Mouse (Mus musculus) 3T3-L1 (cell line): Measurements from ENCODE around the gene Kif5a.

ENCODE experiments used
- DNase-seq: peaks from one replicate; pipeline ENCODE4 v3.0.0-alpha.2; 2015; ENCODE audit warnings: low read depth, low spot score

Kif5a gene

GRCm38 (mm10) chr10:127289573-127290191 lies 26.5 kb upstream of the Kif5a start:
- peak; percentile 87 for DNase-seq

- DNase-seq: peak; percentile 87
These were observed 25.8 kb upstream of the Kif5a start, which contains the start of gene Mbd6 for GRCm38 (mm10) chr10:127288800-127289572. Gene Mbd6, minus strand, starts transcription at chr10:127289018.

- peak; percentile 59 for DNase-seq
These were observed 25.2 kb upstream of the Kif5a start for GRCm38 (mm10) chr10:127288328-127288799.

- DNase-seq: no peak
These were observed 24.8 kb upstream of the Kif5a start for GRCm38 (mm10) chr10:127287936-127288293.

- peak; percentile 19 for DNase-seq
These were observed 24.3 kb upstream of the Kif5a start for GRCm38 (mm10) chr10:127287271-127287935.

GRCm38 (mm10) chr10:127286730-127287129 lies 23.6 kb upstream of the Kif5a start:
- DNase-seq: no peak

- no peak for DNase-seq
These were observed 23.0 kb upstream of the Kif5a start for GRCm38 (mm10) chr10:127286194-127286593.

- DNase-seq: no peak
These were observed 22.5 kb upstream of the Kif5a start for GRCm38 (mm10) chr10:127285644-127286043.

- DNase-seq: no peak
These were observed 21.8 kb upstream of the Kif5a start for GRCm38 (mm10) chr10:127284724-127285500.

GRCm38 (mm10) chr10:127284105-127284622 lies 21.0 kb upstream of the Kif5a start:
- no peak for DNase-seq

- no peak for DNase-seq
These were observed 19.6 kb upstream of the Kif5a start for GRCm38 (mm10) chr10:127282620-127283215.

- no peak for DNase-seq
These were observed 18.2 kb upstream of the Kif5a start for GRCm38 (mm10) chr10:127281316-127281715.

GRCm38 (mm10) chr10:127279730-127280129 lies 16.6 kb upstream of the Kif5a start:
- peak; percentile 20 for DNase-seq

- no peak for DNase-seq
These were observed 11.3 kb upstream of the Kif5a start for GRCm38 (mm10) chr10:127274261-127275022.

GRCm38 (mm10) chr10:127272371-127272770 lies 9.2 kb upstream of the Kif5a start:
- DNase-seq: no peak

GRCm38 (mm10) chr10:127269884-127270283 lies 6.7 kb upstream of the Kif5a start:
- DNase-seq: no peak

- no peak for DNase-seq
These were observed 5.9 kb upstream of the Kif5a start for GRCm38 (mm10) chr10:127269036-127269435.

- peak; percentile 25 for DNase-seq
These were observed 5.3 kb upstream of the Kif5a start for GRCm38 (mm10) chr10:127268401-127268800.

- no peak for DNase-seq
These were observed 4.2 kb upstream of the Kif5a start for GRCm38 (mm10) chr10:127267318-127267717.
